Mouse (Mus musculus): ENCODE results near the gene Klhl36. TPM values are rescaled to one million over a fixed set of nuclear protein-coding genes. Genes with fewer than 3 reads are reported as not detected.

Gene Klhl36
- total and polyA plus RNA-seq, 2 experiments: 5.2 to 11.3 TPM

DNA sequence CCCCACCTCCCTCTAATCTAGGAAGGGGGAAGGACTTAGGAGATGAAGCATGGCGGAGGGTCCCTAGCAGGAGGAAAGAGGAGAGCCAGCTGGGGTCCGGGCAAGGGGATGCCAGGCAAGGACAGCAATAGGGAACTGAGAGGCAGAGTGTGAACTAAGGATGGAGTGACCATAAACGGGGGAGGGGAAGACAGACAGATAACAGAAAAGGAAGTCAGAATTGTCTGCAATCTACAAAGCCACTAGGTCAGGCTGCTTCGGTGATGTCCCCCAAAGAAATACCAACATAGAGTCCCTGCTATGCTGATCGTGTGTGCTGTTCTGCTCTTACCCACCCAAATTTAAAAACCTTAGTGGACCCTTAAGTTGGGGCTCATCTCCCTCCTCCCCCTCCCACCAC is 35.1 kb upstream of the Klhl36 start:
- Histone ChIP-seq H3K27me3 (ENCODE audit: control insufficient read depth, insufficient read depth, low read length) (no peaks in the 10 kb centered on the region), H3K36me3 (ENCODE audit: control insufficient read depth, insufficient read depth, low read length) (no peaks in the 10 kb centered on the region), H3K9ac (ENCODE audit: low read depth, low read length) (no peak overlapping the region), H3K4me1 (ENCODE audit: control insufficient read depth, insufficient read depth, low read length) (peaks cover 17% of the 10 kb centered on the region), H3K27ac (replicated peaks; ENCODE audit: insufficient read depth, low read depth, low read length) (no peak overlapping the region; the same call in 1 of the 2 replicates), H3K4me3 (ENCODE audit: insufficient read depth, low read depth, low read length) (no peak overlapping the region), H3K79me2 (ENCODE audit: control insufficient read depth, insufficient read depth, low read length) (no peaks in the 10 kb centered on the region; the same call in 1 of the 2 replicates)
- WGBS: 78% methylated on average over 5 of the region's 5 CpGs
- TF ChIP-seq POLR2A (IDR thresholded peaks at IDR 0.05; ENCODE audit: extremely low read depth, insufficient read depth, low read length) (no peak), CTCF (IDR thresholded peaks at IDR 0.05; ENCODE audit: low read depth, low read length) (no peak)
- DNase-seq (ENCODE audit: extremely low read depth, low read depth, low spot score): no peak

DNA sequence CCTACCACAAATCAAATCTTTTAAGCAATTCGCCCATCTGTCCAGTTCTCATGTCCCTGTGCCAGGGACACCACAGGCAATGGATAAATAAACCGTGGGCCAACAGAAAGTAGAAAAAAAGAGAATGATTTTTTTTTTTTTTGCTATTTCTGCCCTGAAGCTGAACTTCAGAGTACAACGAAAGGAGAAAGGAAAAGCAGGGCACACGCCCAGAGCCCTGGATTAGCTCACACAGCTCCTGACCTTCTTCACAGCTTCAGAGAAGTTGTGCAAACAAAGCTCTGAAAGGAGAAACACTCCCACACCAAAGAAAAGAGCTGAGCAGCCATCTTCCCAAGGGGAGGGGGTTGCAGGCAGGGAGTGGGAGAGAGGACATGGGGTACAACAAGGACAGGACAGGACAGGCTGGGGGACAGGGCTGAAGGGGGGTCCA is 34.3 kb upstream of the Klhl36 start:
- Histone ChIP-seq H3K27ac (replicated peaks; ENCODE audit: insufficient read depth, low read depth, low read length) (no peak overlapping the region; the same call in 1 of the 2 replicates), H3K36me3 (ENCODE audit: control insufficient read depth, insufficient read depth, low read length) (no peaks in the 10 kb centered on the region), H3K27me3 (ENCODE audit: control insufficient read depth, insufficient read depth, low read length) (no peaks in the 10 kb centered on the region), H3K4me3 (ENCODE audit: insufficient read depth, low read depth, low read length) (no peak overlapping the region), H3K9ac (ENCODE audit: low read depth, low read length) (no peak overlapping the region), H3K79me2 (ENCODE audit: control insufficient read depth, insufficient read depth, low read length) (no peaks in the 10 kb centered on the region; the same call in 1 of the 2 replicates), H3K4me1 (ENCODE audit: control insufficient read depth, insufficient read depth, low read length) (peaks cover 19% of the 10 kb centered on the region)
- peak; percentile 68 for DNase-seq (ENCODE audit: extremely low read depth, low read depth, low spot score)
- no peak for TF ChIP-seq CTCF (IDR thresholded peaks at IDR 0.05; ENCODE audit: low read depth, low read length)
- 4% methylated on average over 4 of the region's 4 CpGs for WGBS

DNA sequence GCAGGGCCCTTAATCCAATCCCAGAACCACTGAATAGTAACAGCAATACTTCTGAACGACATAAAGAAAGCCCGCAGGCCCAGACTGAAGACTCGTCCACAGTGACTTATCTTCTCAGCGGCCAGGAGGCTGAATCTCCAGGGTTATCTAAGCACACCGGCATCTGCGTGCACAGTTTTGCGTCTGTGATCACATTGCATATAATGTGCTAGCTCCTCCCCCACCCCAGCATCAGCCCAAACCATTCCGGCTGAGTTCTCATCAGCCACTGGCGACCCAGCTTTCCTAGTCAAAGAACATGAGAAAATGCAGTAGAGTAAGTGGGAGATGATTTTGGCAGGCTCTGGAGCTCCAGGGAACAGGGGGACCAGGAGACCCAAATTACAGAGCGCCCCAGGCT is 33.1 kb upstream of the Klhl36 start:
- Histone ChIP-seq H3K27me3 (ENCODE audit: control insufficient read depth, insufficient read depth, low read length) (no peaks in the 10 kb centered on the region), H3K4me1 (ENCODE audit: control insufficient read depth, insufficient read depth, low read length) (peaks cover 18% of the 10 kb centered on the region), H3K79me2 (ENCODE audit: control insufficient read depth, insufficient read depth, low read length) (no peaks in the 10 kb centered on the region; the same call in 1 of the 2 replicates), H3K27ac (replicated peaks; ENCODE audit: insufficient read depth, low read depth, low read length) (no peak overlapping the region), H3K9ac (ENCODE audit: low read depth, low read length) (no peak overlapping the region), H3K4me3 (ENCODE audit: insufficient read depth, low read depth, low read length) (no peak overlapping the region), H3K36me3 (ENCODE audit: control insufficient read depth, insufficient read depth, low read length) (no peaks in the 10 kb centered on the region)
- no peak for TF ChIP-seq POLR2A (IDR thresholded peaks at IDR 0.05; ENCODE audit: extremely low read depth, insufficient read depth, low read length)
- no peak for TF ChIP-seq CTCF (IDR thresholded peaks at IDR 0.05; ENCODE audit: low read depth, low read length)
- no peak for DNase-seq (ENCODE audit: extremely low read depth, low read depth, low spot score)
- 85% methylated on average over 10 of the region's 10 CpGs for WGBS

DNA sequence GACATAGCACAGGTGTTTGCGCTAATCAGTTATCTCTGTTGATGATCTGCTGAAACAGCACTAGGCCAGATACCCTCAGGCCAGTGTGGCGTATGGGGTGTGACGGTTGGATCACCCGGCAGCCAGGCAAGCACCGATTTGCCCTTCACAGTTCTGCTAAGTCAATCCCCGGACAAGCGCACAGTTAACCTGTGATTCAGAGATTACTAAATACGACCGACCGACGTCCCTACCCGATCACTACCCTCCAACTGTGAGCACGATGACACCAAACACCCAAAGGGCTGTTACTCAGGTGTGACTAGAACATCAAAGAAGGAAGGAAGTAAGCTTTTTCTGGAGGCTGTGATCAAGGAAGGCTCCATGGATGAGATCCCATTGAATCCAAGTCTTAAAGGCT is 32.6 kb upstream of the Klhl36 start:
- no peak for TF ChIP-seq CTCF (IDR thresholded peaks at IDR 0.05; ENCODE audit: low read depth, low read length)
- no peak for TF ChIP-seq POLR2A (IDR thresholded peaks at IDR 0.05; ENCODE audit: extremely low read depth, insufficient read depth, low read length)
- H3K79me2 ChIP-seq (ENCODE audit: control insufficient read depth, insufficient read depth, low read length): no peaks in the 10 kb centered on the region; the same call in 1 of the 2 replicates
- no peak for DNase-seq (ENCODE audit: extremely low read depth, low read depth, low spot score)
- H3K36me3 ChIP-seq (ENCODE audit: control insufficient read depth, insufficient read depth, low read length): no peaks in the 10 kb centered on the region
- no peaks in the 10 kb centered on the region for H3K27me3 ChIP-seq (ENCODE audit: control insufficient read depth, insufficient read depth, low read length)
- H3K9ac ChIP-seq (ENCODE audit: low read depth, low read length): no peak overlapping the region
- no peak overlapping the region for H3K4me3 ChIP-seq (ENCODE audit: insufficient read depth, low read depth, low read length)
- peaks cover 18% of the 10 kb centered on the region for H3K4me1 ChIP-seq (ENCODE audit: control insufficient read depth, insufficient read depth, low read length)
- no peak overlapping the region for H3K27ac ChIP-seq (replicated peaks; ENCODE audit: insufficient read depth, low read depth, low read length)
- WGBS: 81% methylated on average over 13 of the region's 13 CpGs

DNA sequence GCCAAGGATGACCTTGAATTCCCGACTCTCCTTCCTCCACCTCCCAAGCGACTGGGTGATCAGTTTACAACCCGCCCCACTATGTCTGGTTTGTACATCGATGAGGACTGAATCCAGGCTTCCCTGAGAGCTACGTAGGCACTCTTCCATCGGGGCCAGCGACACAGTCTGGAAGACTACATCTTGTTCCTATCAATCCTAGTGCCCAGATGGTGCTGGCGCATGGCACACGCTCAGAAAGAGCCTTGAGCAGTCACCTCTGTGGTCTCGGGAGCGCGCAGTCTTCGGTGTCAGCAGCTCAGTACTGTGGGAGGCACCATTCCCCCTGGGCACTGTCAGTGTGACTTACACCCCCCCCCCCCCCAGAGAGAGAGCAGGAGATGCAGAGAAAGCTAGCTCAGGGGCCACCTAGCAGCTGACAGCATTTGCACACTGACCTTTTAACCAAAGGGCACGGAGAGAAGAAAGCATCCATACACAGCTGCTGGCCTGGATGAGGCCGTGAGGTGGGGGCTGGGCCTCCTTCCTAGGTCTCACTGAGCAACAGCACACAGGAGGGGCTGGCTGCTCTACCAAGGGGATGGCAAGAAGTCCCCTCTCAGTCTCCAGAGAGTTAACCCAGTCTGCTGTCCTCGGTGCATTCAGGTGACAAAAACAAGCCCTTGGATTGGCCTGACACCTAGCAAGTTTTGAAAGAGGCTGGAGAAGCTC is 32.0 kb upstream of the Klhl36 start:
- H3K4me3 ChIP-seq (ENCODE audit: insufficient read depth, low read depth, low read length): no peak overlapping the region
- H3K36me3 ChIP-seq (ENCODE audit: control insufficient read depth, insufficient read depth, low read length): no peaks in the 10 kb centered on the region
- H3K9ac ChIP-seq (ENCODE audit: low read depth, low read length): no peak overlapping the region
- H3K27me3 ChIP-seq (ENCODE audit: control insufficient read depth, insufficient read depth, low read length): no peaks in the 10 kb centered on the region
- DNase-seq (ENCODE audit: extremely low read depth, low read depth, low spot score): no peak
- no peak overlapping the region for H3K27ac ChIP-seq (replicated peaks; ENCODE audit: insufficient read depth, low read depth, low read length)
- no peaks in the 10 kb centered on the region; the same call in 1 of the 2 replicates for H3K79me2 ChIP-seq (ENCODE audit: control insufficient read depth, insufficient read depth, low read length)
- no peak for TF ChIP-seq CTCF (IDR thresholded peaks at IDR 0.05; ENCODE audit: low read depth, low read length)
- no peak for TF ChIP-seq POLR2A (IDR thresholded peaks at IDR 0.05; ENCODE audit: extremely low read depth, insufficient read depth, low read length)
- 83% methylated on average over 16 of the region's 16 CpGs for WGBS
- H3K4me1 ChIP-seq (ENCODE audit: control insufficient read depth, insufficient read depth, low read length): peaks cover 22% of the 10 kb centered on the region

- Histone ChIP-seq H3K36me3 (ENCODE audit: control insufficient read depth, insufficient read depth, low read length) (no peaks in the 10 kb centered on the region), H3K4me1 (ENCODE audit: control insufficient read depth, insufficient read depth, low read length) (peaks cover 22% of the 10 kb centered on the region), H3K27ac (replicated peaks; ENCODE audit: insufficient read depth, low read depth, low read length) (no peak overlapping the region), H3K4me3 (ENCODE audit: insufficient read depth, low read depth, low read length) (no peak overlapping the region), H3K79me2 (ENCODE audit: control insufficient read depth, insufficient read depth, low read length) (no peaks in the 10 kb centered on the region; the same call in 1 of the 2 replicates), H3K9ac (ENCODE audit: low read depth, low read length) (no peak overlapping the region), H3K27me3 (ENCODE audit: control insufficient read depth, insufficient read depth, low read length) (no peaks in the 10 kb centered on the region)
- no peak for TF ChIP-seq POLR2A (IDR thresholded peaks at IDR 0.05; ENCODE audit: extremely low read depth, insufficient read depth, low read length)
- no peak for TF ChIP-seq CTCF (IDR thresholded peaks at IDR 0.05; ENCODE audit: low read depth, low read length)
- no peak for DNase-seq (ENCODE audit: extremely low read depth, low read depth, low spot score)
- 80% methylated on average over 7 of the region's 7 CpGs for WGBS
Measured at GRCm38 (mm10) chr8:119830589-119830988, 31.5 kb upstream of the Klhl36 start.

Measured in liver, adult 2 months (tissue).